Mouse (Mus musculus): ENCODE data around the gene Evx2. TPM values are rescaled to one million over a fixed set of nuclear protein-coding genes. Genes with fewer than 3 reads are reported as not detected.

The Evx2 gene
- total RNA-seq, 2 experiments from 2014 or later: 0.08 TPM; not detected in 1

- no peak for DNase-seq
Measured at GRCm38 (mm10) chr2:74617706-74618105, 41.7 kb downstream of the Evx2 start.

GRCm38 (mm10) chr2:74611406-74611805 lies 48.0 kb downstream of the Evx2 start:
- no peak for DNase-seq

GRCm38 (mm10) chr2:74609350-74609749 lies 50.0 kb downstream of the Evx2 start:
- DNase-seq: no peak

- DNase-seq: no peak
Measured at GRCm38 (mm10) chr2:74606087-74606760, 53.1 kb downstream of the Evx2 start.

- DNase-seq: no peak
Measured at GRCm38 (mm10) chr2:74604011-74604410, 55.3 kb downstream of the Evx2 start.

Small RNAs within 50 kb of the gene (microRNA-seq; reads per million reads assigned to microRNA genes)
- 0 reads per million in 2 experiments for gene Gm44463 (ENCODE audit: borderline replicate concordance in 2 of 2)

Other genes with a start within 250 kb of the Evx2 start
- 10 to 100 TPM; 43.6 to 48.4 TPM for gene Lnpk, start 80.1 kb downstream of the Evx2 start, total RNA-seq (2021)
- gene Hoxd13, start 8.8 kb upstream of the Evx2 start, total RNA-seq (2021): not detected
- not detected for gene Hoxd12, start 15.5 kb upstream of the Evx2 start, total RNA-seq (2021)
- gene Hoxd11, start 20.0 kb upstream of the Evx2 start, total RNA-seq (2021): under 1 TPM in 1 of 2 experiments, not detected in 1; 0.26 TPM
- gene Hoxd10, start 32.4 kb upstream of the Evx2 start, total RNA-seq (2021): 1 to 10 TPM; 1.5 to 4.5 TPM
- 10 to 100 TPM in 1 of 2 experiments, 1 to 10 TPM in 1; 5.7 to 14.7 TPM for gene Hoxd9, start 38.2 kb upstream of the Evx2 start, total RNA-seq (2021)
- 10 to 100 TPM; 11.7 to 30.6 TPM for gene Hoxd8, start 45.1 kb upstream of the Evx2 start, total RNA-seq (2021)
- not detected for gene Hoxd3, start 52.4 kb upstream of the Evx2 start, total RNA-seq (2021)
- 1 to 10 TPM; 1.4 to 2.2 TPM for gene Hoxd4, start 52.4 kb upstream of the Evx2 start, total RNA-seq (2021)
- gene Gm28230, start 67.2 kb upstream of the Evx2 start, total RNA-seq (2021): under 1 TPM in 1 of 2 experiments, not detected in 1; 0.27 TPM
- not detected for gene Hoxd1, start 103.4 kb upstream of the Evx2 start, total RNA-seq (2021)
- 10 to 100 TPM; 33.2 to 43.5 TPM for gene Mtx2, start 166.2 kb upstream of the Evx2 start, total RNA-seq (2021)